Mouse (Mus musculus) kidney, embryonic 15.5 days (tissue): Measurements from ENCODE around the gene Prkaa2. TPM values are rescaled to one million over a fixed set of nuclear protein-coding genes. Genes with fewer than 3 reads are reported as not detected.

Experiments
- ATAC-seq: fragments of 200-750 bp; cut with Nextera tagmentation; replicated peaks from 2 replicates; pipeline ENCODE4 v1.8.0; 2017; ENCODE audit warnings: moderate TSS enrichment; ENCODE audit not compliant: low FRiP score
- H3K27ac ChIP-seq: fragments of 300-500 bp; sonication (generic); 2 replicates; pipeline ENCODE4 v1.5.1; 2015; ENCODE audit warnings: mild to moderate bottlenecking, inconsistent platforms
- H3K27me3 ChIP-seq: fragments of 300-500 bp; sonication (generic); 2 replicates; pipeline ENCODE4 v1.6.1; 2015; ENCODE audit warnings: inconsistent platforms
- H3K36me3 ChIP-seq: fragments of 300-500 bp; sonication (generic); 2 replicates; pipeline ENCODE4 v1.6.1; 2015; ENCODE audit warnings: inconsistent platforms
- H3K4me1 ChIP-seq: fragments of 300-500 bp; sonication (generic); 2 replicates; pipeline ENCODE4 v1.6.1; 2015; ENCODE audit warnings: inconsistent platforms
- H3K4me2 ChIP-seq: fragments of 300-500 bp; sonication (generic); 2 replicates; pipeline ENCODE4 v1.6.1; 2015; ENCODE audit warnings: moderate library complexity, mild to moderate bottlenecking, inconsistent platforms
- H3K4me3 ChIP-seq: fragments of 300-500 bp; sonication (generic); replicated peaks from 2 replicates; pipeline ENCODE4 v1.5.1; 2015; ENCODE audit warnings: mild to moderate bottlenecking, inconsistent platforms
- H3K9ac ChIP-seq: fragments of 300-500 bp; sonication (generic); 2 replicates; pipeline ENCODE4 v1.6.1; 2015; ENCODE audit warnings: mild to moderate bottlenecking, inconsistent platforms
- H3K9me3 ChIP-seq: fragments of 300-500 bp; sonication (generic); replicated peaks from 2 replicates; pipeline ENCODE4 v1.6.1; 2016; ENCODE audit warnings: inconsistent platforms
- WGBS: fragments of 180-500 bp; shearing (Covaris S2); methylation state at CpG from one replicate; pipeline ENCODE4 v1.1.7; 2015; ENCODE audit warnings: mixed read lengths; 5-methylcytosine and 5-hydroxymethylcytosine counted together
- polyA plus RNA-seq: library from polyadenylated mRNA; unstranded; fragments of >200 nt; fragmentation: Nextera tagmentation; extraction: Ambion mirVana; gene quantifications from 2 replicates; pipeline ENCODE4 v1.2.1, GENCODE M21; 2015

Gene Prkaa2
- polyA plus RNA-seq, 1 experiment from 2014 or later, result 6.1 TPM

DNA sequence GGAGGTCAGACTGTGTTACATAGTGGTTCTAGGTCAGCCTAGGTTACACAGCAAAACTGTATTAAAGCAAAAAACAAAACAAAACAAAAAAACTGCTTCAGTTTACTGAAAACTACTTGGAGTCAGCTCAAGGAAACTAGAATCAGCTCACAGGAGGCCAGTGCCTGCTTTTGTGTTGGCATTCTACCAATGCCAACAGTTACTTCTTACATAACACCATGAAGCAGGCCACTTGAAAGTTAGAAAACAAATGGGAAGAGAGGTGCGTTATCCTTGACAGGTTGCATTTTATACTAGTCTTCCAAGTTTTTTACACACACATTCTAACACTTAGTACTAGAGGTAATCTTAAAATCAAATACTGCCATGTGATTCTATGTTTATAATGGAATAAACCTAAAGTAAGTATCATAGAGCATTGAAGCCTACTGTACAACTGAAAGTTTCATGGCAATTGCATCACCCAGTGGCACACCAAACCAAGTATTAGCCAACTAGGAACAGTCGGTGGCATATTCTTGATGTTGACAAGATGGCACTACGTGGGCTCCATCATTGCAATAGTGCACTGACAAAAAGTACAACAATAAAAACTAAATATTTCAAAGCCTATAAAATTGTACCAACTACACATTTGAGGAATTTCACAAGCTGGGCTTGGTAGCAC, 37.8 kb downstream of the Prkaa2 start:
- H3K36me3 ChIP-seq, result no peaks in the 10 kb centered on the region
- no peak for ATAC-seq

DNA sequence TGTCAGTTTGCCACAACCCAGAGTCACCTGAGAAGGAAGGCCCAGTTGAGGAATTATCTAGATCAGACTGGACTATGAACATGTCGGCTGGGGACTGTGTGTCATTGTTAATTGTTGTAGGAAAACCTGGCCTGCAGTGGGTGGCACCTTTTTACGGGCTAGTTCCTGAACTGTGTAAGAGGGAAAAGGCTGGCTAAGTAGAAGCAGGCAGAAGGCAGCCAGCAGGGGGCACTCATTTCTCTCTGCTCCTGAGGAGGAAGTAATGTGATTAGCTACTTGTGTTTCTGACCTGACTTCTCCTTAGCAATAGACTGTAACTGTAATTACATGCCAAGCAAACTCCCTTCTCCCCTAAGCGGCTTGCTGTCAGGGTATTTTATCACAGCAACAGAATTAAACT, 38.7 kb downstream of the Prkaa2 start:
- ATAC-seq, result peak; percentile 25; the same call in 1 of the 2 replicates
- H3K4me2 ChIP-seq, result no peak overlapping the region
- no peaks in the 10 kb centered on the region for H3K36me3 ChIP-seq
- H3K27me3 ChIP-seq, result no peaks in the 10 kb centered on the region
- no peak overlapping the region for H3K27ac ChIP-seq
- H3K4me3 ChIP-seq, result no peak overlapping the region
- no peaks in the 10 kb centered on the region for H3K9me3 ChIP-seq
- 30% methylated on average over 3 of the region's 3 CpGs for WGBS
- no peaks in the 10 kb centered on the region for H3K4me1 ChIP-seq
- H3K9ac ChIP-seq, result no peak overlapping the region

More for the DNA sequence above, 37.8 kb downstream of the Prkaa2 start:
- H3K4me3 ChIP-seq, result no peak overlapping the region
- WGBS, result 93% methylated on average over 3 of the region's 3 CpGs
- H3K27ac ChIP-seq, result no peak overlapping the region
- H3K9ac ChIP-seq, result no peak overlapping the region
- H3K4me1 ChIP-seq, result no peaks in the 10 kb centered on the region
- H3K27me3 ChIP-seq, result no peaks in the 10 kb centered on the region
- H3K9me3 ChIP-seq, result no peaks in the 10 kb centered on the region
- H3K4me2 ChIP-seq, result no peak overlapping the region

DNA sequence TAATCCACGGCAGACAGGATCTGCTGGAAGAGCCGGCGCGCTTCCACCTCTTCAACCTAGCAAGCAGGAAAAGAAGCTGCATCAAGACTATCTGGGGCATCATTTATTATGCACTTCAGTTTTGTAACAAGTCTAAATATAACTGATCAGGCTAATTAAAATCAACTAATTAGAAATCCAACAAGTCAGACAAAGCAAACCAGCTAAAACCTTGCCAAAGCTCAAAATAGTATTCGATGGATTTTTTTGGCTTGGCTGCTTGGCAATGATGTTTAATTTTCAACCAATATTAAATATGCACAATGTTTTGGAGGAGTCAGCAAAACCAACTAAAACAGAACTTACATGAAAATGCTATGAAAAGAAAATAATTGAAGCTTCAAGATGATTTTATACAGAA, 58.4 kb downstream of the Prkaa2 start:
- Histone ChIP-seq H3K9me3 (no peaks in the 10 kb centered on the region), H3K4me1 (no peaks in the 10 kb centered on the region), H3K4me3 (no peak overlapping the region), H3K9ac (no peak overlapping the region), H3K36me3 (no peaks in the 10 kb centered on the region), H3K4me2 (no peak overlapping the region), H3K27ac (no peak overlapping the region), H3K27me3 (no peaks in the 10 kb centered on the region)
- ATAC-seq, result no peak
- 97% methylated on average over 5 of the region's 5 CpGs for WGBS

DNA sequence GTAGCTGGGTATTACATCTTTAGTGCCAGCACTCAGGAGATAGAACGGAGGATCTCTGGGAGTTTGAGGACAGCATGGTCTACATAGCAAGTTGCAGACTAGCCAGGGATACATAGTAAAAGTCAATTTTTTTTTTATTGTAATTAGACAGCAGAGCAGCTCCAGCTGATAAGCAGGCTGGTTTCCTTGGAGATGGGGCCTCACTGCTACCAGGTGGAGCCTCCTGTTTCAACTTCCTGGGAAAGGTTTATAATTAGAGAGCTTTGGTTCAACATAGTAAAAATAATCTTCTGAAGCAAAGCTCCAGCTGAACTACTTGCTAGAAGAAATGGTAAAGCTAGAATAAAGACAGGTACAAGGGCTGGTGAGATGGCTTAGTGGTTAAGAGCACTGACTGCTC, 59.6 kb downstream of the Prkaa2 start:
- ATAC-seq, result no peak
- 79% methylated on average over 1 of the region's 1 CpGs for WGBS
- H3K4me2 ChIP-seq, result no peak overlapping the region
- H3K27ac ChIP-seq, result no peak overlapping the region
- no peaks in the 10 kb centered on the region for H3K4me1 ChIP-seq
- H3K9me3 ChIP-seq, result no peaks in the 10 kb centered on the region
- H3K4me3 ChIP-seq, result no peak overlapping the region
- H3K27me3 ChIP-seq, result no peaks in the 10 kb centered on the region
- no peak overlapping the region for H3K9ac ChIP-seq
- H3K36me3 ChIP-seq, result no peaks in the 10 kb centered on the region

DNA sequence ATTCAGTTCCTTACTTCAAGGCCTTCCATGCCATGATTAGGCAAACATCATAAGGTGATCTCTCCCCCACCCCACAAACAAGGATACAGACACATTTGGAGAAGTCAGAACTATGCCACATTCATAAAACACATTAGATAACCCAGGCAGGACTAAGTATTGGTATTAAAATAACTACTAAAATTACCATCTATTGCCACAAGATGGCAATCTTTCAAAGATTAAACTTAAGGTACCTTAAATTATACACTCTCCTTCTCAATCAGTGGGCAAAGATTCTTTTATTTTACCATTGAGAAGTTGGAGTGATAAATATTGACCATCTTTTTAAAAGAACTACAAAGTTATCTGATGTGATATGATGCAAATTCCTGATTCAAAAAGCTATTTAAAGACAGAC, 75.4 kb downstream of the Prkaa2 start:
- Histone ChIP-seq H3K27me3 (no peaks in the 10 kb centered on the region), H3K27ac (no peak overlapping the region), H3K9me3 (no peaks in the 10 kb centered on the region), H3K4me1 (0 out of 2 replicates have a peak, but pooled peaks cover 3% of the 10 kb centered on the region), H3K4me3 (no peak overlapping the region), H3K4me2 (no peak overlapping the region), H3K36me3 (no peaks in the 10 kb centered on the region), H3K9ac (no peak overlapping the region)
- ATAC-seq, result no peak

DNA sequence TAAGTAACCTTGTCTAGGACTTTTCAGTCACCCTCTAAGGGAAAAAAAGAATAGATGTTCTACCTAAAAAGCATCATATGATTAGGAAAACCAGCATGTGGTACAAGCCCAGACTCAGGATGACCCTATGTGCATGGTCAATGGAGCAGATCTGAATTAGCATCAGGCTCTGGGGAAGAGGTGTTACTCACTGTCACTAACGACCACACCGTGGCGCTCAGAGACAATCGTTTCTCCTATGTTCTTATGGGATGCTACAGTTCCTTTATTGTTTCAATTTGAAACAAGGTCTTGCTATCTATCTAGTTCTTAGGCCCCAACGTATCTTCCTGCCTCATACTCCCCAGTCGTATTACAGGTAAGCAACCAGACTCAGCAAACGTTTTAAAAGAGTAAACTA, 76.5 kb downstream of the Prkaa2 start:
- H3K4me1 ChIP-seq, result 0 out of 2 replicates have a peak, but pooled peaks cover 3% of the 10 kb centered on the region
- no peak; the same call in 1 of the 2 replicates for ATAC-seq
- H3K36me3 ChIP-seq, result no peaks in the 10 kb centered on the region
- WGBS, result 35% methylated on average over 7 of the region's 7 CpGs
- no peak overlapping the region for H3K4me2 ChIP-seq
- no peak overlapping the region for H3K4me3 ChIP-seq
- no peaks in the 10 kb centered on the region for H3K27me3 ChIP-seq
- no peak overlapping the region for H3K27ac ChIP-seq
- no peak overlapping the region for H3K9ac ChIP-seq
- H3K9me3 ChIP-seq, result no peaks in the 10 kb centered on the region

DNA sequence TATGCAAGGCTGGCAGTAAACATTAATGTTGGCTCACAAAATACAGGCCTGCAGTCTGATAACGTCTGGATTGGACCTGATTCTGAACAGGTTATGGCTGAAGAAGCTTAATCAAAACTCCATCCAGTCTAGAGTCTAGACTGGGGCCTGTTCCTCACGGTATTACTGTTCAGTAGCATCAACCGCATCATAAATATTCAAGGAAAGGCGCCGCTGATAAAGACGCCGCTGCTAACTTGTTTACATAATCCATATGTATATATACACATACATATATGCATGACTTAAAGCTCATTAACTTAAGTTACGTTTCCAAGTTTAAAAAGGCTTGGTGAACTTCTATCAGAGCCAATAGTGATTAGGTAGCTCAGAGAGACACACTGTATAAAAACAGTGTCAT, 78.6 kb downstream of the Prkaa2 start:
- Histone ChIP-seq H3K4me2 (no peak overlapping the region), H3K4me3 (no peak overlapping the region), H3K9ac (no peak overlapping the region), H3K9me3 (no peaks in the 10 kb centered on the region), H3K4me1 (0 out of 2 replicates have a peak, but pooled peaks cover 3% of the 10 kb centered on the region), H3K36me3 (no peaks in the 10 kb centered on the region), H3K27me3 (no peaks in the 10 kb centered on the region), H3K27ac (no peak overlapping the region)
- no peak for ATAC-seq
- WGBS, result 73% methylated on average over 8 of the region's 8 CpGs

DNA sequence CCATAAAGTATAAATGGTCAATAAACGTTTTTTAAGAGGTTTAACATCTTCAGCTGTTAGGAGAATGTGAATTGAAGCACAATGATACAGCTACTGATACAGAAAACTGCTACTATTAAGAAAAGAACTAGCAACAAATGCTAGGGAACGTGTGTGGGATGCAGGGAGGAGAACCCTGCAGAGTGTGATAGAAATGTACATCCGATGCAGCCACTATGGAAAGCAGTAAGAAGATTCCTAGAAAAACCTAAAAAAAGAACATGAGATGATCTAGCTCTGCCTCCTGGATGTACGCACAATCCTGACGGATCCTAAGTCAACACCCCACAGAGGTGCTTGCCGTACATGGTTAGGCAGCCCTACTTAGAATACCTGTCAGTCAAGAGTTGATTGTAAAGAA, 82.4 kb downstream of the Prkaa2 start:
- 79% methylated on average over 6 of the region's 6 CpGs for WGBS
- Histone ChIP-seq H3K4me1 (0 out of 2 replicates have a peak, but pooled peaks cover 3% of the 10 kb centered on the region), H3K9me3 (no peaks in the 10 kb centered on the region), H3K27ac (no peak overlapping the region), H3K36me3 (no peaks in the 10 kb centered on the region), H3K27me3 (no peaks in the 10 kb centered on the region), H3K4me2 (no peak overlapping the region), H3K4me3 (no peak overlapping the region), H3K9ac (no peak overlapping the region)
- no peak for ATAC-seq

DNA sequence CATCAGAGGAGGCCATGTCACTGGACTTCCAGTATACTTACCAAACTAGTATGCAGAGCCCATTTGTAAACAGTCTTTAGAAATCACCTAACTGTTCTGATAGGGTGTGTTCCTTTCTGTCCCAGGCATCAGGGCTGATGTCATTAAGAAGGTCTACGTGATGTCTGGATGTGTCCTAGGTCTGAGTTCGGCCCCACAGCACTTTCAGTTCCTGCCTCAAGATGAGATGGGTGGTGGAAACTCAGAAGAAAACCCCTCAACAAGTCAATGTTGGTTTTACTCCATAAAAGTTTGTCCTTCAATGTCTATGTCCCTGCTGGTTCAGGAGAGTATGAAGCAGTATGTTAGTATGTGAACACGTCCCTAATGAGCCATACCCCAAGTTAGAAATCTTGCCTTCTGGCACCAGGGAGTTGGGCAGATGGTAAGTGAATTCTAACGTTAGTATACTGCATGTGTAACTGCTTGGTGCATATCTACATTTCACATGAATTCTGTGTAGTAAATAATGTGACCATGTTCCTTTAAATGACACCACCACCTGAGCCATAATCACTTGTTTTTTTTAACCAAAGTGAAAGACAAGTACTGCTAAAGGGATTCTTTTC, 93.6 kb downstream of the Prkaa2 start:
- no peak overlapping the region for H3K9ac ChIP-seq
- H3K27me3 ChIP-seq, result no peaks in the 10 kb centered on the region
- no peaks in the 10 kb centered on the region for H3K9me3 ChIP-seq
- H3K4me1 ChIP-seq, result no peaks in the 10 kb centered on the region
- H3K36me3 ChIP-seq, result no peaks in the 10 kb centered on the region
- WGBS, result 86% methylated on average over 4 of the region's 4 CpGs
- no peak overlapping the region for H3K4me3 ChIP-seq
- ATAC-seq, result no peak
- no peak overlapping the region for H3K4me2 ChIP-seq
- no peak overlapping the region for H3K27ac ChIP-seq

DNA sequence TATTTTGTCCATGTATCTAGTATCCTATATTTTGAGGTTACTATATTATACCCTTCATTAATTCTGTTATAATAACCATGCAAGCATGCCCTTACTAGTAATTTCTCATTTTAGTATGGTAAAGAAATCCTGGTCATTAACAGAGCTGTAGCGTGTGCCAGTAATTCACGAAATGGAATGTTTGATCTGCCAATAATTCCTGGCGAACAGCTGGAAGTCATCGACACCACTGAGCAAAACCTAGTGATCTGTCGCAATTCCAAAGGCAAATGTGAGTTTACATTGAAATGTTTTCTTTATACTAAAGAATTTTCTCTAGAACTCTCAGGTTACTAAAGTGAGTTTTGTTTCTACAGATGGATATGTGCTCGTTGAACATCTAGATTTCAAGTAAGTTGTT, 94.2 kb downstream of the Prkaa2 start:
- Histone ChIP-seq H3K27ac (no peak overlapping the region), H3K9me3 (no peaks in the 10 kb centered on the region), H3K36me3 (no peaks in the 10 kb centered on the region), H3K4me3 (no peak overlapping the region), H3K27me3 (no peaks in the 10 kb centered on the region), H3K4me2 (no peak overlapping the region), H3K4me1 (no peaks in the 10 kb centered on the region), H3K9ac (no peak overlapping the region)
- no peak for ATAC-seq
- 65% methylated on average over 6 of the region's 6 CpGs for WGBS

DNA sequence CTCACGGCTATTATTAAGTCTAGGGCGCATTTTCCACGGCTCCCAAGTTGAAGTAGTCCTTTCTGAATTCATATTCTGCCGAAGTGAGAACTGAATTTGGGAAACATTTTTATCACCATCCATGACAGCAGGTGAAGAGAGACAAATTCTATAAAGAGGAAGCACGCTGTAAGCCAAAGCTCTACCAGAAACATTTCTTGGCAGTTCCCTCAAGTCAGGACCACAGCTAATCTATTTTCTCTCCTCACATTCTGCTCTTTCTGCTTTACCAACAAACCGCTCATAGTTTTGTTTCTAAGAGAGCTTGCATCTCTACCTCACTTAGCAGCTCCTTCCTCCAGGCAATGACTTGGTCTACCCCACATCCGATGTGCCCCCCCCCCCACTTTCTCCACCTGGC, 96.0 kb downstream of the Prkaa2 start:
- Histone ChIP-seq H3K27ac (no peak overlapping the region), H3K4me1 (no peaks in the 10 kb centered on the region), H3K36me3 (no peaks in the 10 kb centered on the region), H3K9me3 (no peaks in the 10 kb centered on the region), H3K27me3 (no peaks in the 10 kb centered on the region), H3K4me3 (no peak overlapping the region), H3K9ac (no peak overlapping the region), H3K4me2 (no peak overlapping the region)
- WGBS, result 94% methylated on average over 7 of the region's 7 CpGs
- no peak for ATAC-seq

DNA sequence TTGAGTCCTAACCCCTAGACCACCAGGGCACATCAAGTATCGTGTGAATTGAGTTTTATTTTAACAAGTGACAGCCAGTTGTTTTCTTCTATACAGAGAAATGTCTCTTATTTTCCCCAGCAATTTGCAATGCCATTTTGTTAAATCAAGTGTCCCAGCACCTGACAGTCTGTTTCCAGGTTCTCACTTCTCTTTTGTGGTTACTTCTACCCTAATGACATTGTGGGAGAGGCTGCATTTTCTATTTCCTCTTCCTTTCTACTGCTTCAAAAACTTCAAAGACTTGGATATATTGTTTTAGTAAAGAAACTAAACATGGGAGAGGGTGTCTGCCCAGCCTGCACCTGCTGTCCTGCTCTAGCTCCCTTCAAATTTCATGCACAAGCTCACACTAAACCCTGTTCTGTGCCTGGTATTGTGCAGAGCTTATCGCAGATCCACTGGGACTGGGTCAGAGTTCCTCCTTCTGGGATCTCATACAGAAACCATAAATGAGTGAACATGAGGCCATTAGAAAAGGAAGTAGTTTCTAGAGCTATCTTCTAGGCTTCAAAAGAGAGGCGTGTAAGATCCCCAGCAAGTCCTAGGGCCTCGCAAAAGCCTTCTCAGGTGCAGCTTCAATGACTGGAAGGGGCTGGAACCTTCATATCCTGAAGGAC, 102.2 kb downstream of the Prkaa2 start:
- Histone ChIP-seq H3K27ac (no peak overlapping the region), H3K9ac (no peak overlapping the region), H3K4me1 (no peaks in the 10 kb centered on the region), H3K4me2 (no peak overlapping the region), H3K27me3 (no peaks in the 10 kb centered on the region), H3K9me3 (no peaks in the 10 kb centered on the region), H3K36me3 (no peaks in the 10 kb centered on the region), H3K4me3 (no peak overlapping the region)
- 86% methylated on average over 4 of the region's 4 CpGs for WGBS
- no peak for ATAC-seq
